In the genomic region with DNA sequence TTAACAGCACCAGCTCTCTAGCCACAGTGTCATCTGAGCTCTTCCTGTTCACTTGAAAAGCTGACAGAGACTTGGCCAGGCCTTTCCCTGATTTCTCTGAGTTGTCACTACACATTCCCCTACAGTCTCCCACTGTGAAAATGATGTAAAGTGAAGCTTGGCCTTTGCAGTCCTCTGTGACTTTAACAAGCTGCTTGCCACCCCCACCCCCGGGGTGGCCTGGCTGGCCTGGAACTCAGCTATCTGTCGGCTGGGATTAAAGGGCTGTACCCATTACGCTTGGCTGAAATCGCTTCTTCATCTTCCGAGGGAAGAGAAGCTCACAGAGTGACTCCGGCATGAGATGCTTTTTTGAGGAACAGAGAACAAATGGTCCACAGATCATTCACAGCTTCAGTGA, we compare ENCODE assay signal across 18 mouse cellular contexts.
"Had no signal": no experiment of that assay in that cellular context is flagged by ENCODE, and none has a peak within 500 bp of the region (broad histone marks: within the 10 kb centered on the region; RNA-seq: fewer than 3 reads in every experiment).

No protein-coding gene starts in this region.

- H3K9me3 ChIP-seq: kidney, embryonic 15.5 days; liver, embryonic 12.5 days; liver, embryonic 15.5 days; lung, embryonic 15.5 days; megakaryocyte, embryonic 14.5 days had no signal

- H3K9ac ChIP-seq: kidney, embryonic 15.5 days; limb, embryonic 13.5 days; liver, embryonic 12.5 days; liver, embryonic 15.5 days; lung, embryonic 15.5 days had no signal

- H3K27ac ChIP-seq: kidney, embryonic 15.5 days; limb, embryonic 13.5 days; liver, embryonic 12.5 days; liver, embryonic 15.5 days; lung, embryonic 15.5 days had no signal

- H3K4me1 ChIP-seq: kidney, embryonic 15.5 days; liver, embryonic 12.5 days; liver, embryonic 15.5 days; lung, embryonic 15.5 days; megakaryocyte, embryonic 14.5 days had no signal

- ATAC-seq: liver, embryonic 12.5 days had no signal

- H3K4me3 ChIP-seq: kidney, embryonic 15.5 days; limb, embryonic 13.5 days; liver, embryonic 12.5 days; liver, embryonic 15.5 days; lung, embryonic 15.5 days; megakaryocyte, embryonic 14.5 days had no signal

- H3K4me2 ChIP-seq: kidney, embryonic 15.5 days; limb, embryonic 13.5 days; liver, embryonic 12.5 days; liver, embryonic 15.5 days; lung, embryonic 15.5 days; midbrain, embryonic 11.5 days had no signal

- H3K27me3 ChIP-seq: kidney, embryonic 15.5 days; limb, embryonic 13.5 days; liver, embryonic 12.5 days; liver, embryonic 15.5 days; lung, embryonic 15.5 days had no signal

- H3K36me3 ChIP-seq: liver, embryonic 15.5 days had no signal

- DNase-seq: kidney, postnatal 14 days; kidney, postnatal 4 days; left cerebral cortex, postnatal 4 days; liver; lung, adult 18-20 months; lung, postnatal 10 days; lung, postnatal 36 days; midbrain, embryonic 14.5 days; thymus, adult 2 months; thymus, postnatal 14 days; thymus, postnatal 4 days had no signal
